In genomic region chr5:117898055-117898806, GRCm38 (mm10) we compare ENCODE assay signal across 13 mouse cellular contexts.
A peak's percentile ranks its signal among the peaks of the same experiment; 100 is the strongest.
DNase-seq lines count a peak whose midpoint lies in the region; ATAC-seq and TF ChIP-seq lines count a peak whose summit lies in the region.
"Had no signal": no experiment of that assay in that cellular context is flagged by ENCODE, and none has a peak within 500 bp of the region (broad histone marks: within the 10 kb centered on the region; RNA-seq: fewer than 3 reads in every experiment).

No protein-coding gene starts in this region.

- peak overlapping the region; percentile 9; the same call in 1 of the 2 replicates for H3K4me2 ChIP-seq in heart, postnatal 0 days (ENCODE audit: low read depth, low read length)
- no peak overlapping the region for H3K4me2 ChIP-seq in hindbrain, embryonic 12.5 days (replicated peaks)
- no peak overlapping the region for H3K4me2 ChIP-seq in myocyte (ENCODE audit: low read depth)
- H3K4me2 ChIP-seq in forebrain, embryonic 13.5 days: no peak overlapping the region
- H3K4me2 ChIP-seq: hindbrain, embryonic 15.5 days; lung, embryonic 15.5 days had no signal

- no peak for DNase-seq in heart, postnatal 0 days (ENCODE audit: low spot score)
- DNase-seq in heart, adult 9 months (ENCODE audit: low spot score in 2 of 2): no peak
- peak; percentile 87 for DNase-seq in R1 (ENCODE audit: low read depth, low spot score)
- DNase-seq in left cerebral cortex, postnatal 10 days (ENCODE audit: extremely low spot score in 1 of 2, low spot score in 2 of 2): no peak
- no peak for DNase-seq in frontal cortex, adult 2 months (ENCODE audit: extremely low spot score in 1 of 2, low spot score in 1 of 2)
- DNase-seq: adrenal gland, postnatal 10 days; cerebellum, adult 2 months had no signal

- no peaks in the 10 kb centered on the region for H3K9me3 ChIP-seq in heart, postnatal 0 days (replicated peaks; ENCODE audit: control insufficient read depth, low read length)
- H3K9me3 ChIP-seq in hindbrain, embryonic 12.5 days (replicated peaks): no peaks in the 10 kb centered on the region
- no peaks in the 10 kb centered on the region for H3K9me3 ChIP-seq in forebrain, embryonic 13.5 days (replicated peaks)
- H3K9me3 ChIP-seq: hindbrain, embryonic 15.5 days; lung, embryonic 15.5 days had no signal

- intact Hi-C loops in left cerebral cortex, postnatal 10 days (cut with DNase I): no loop called here

- ATAC-seq in heart, postnatal 0 days (ENCODE audit: insufficient read depth, low read depth): peak; percentile 47
- ATAC-seq in hindbrain, embryonic 12.5 days (ENCODE audit: low FRiP score): peak; percentile 67; the same call in 1 of the 2 replicates
- no peak for ATAC-seq in forebrain, embryonic 13.5 days

- TF ChIP-seq POLR2A in myocyte (IDR thresholded peaks at IDR 0.05; ENCODE audit: insufficient read length, low read depth): no peak

- H3K36me3 ChIP-seq in heart, postnatal 0 days (replicated peaks; ENCODE audit: control insufficient read depth, insufficient read depth, low read length): no peaks in the 10 kb centered on the region
- H3K36me3 ChIP-seq in hindbrain, embryonic 12.5 days: no peaks in the 10 kb centered on the region
- H3K36me3 ChIP-seq in myocyte (ENCODE audit: control insufficient read depth, insufficient read depth): no peaks in the 10 kb centered on the region
- H3K36me3 ChIP-seq in forebrain, embryonic 13.5 days (ENCODE audit: poor library complexity, severe bottlenecking): no peaks in the 10 kb centered on the region
- H3K36me3 ChIP-seq: G1E; hindbrain, embryonic 15.5 days; lung, embryonic 15.5 days had no signal

- no peak overlapping the region for H3K9ac ChIP-seq in heart, postnatal 0 days (replicated peaks; ENCODE audit: low read depth, low read length)
- 0 out of 2 replicates have a peak overlapping the region, but pooled peaks have one; percentile 1 for H3K9ac ChIP-seq in hindbrain, embryonic 12.5 days
- no peak overlapping the region for H3K9ac ChIP-seq in forebrain, embryonic 13.5 days
- H3K9ac ChIP-seq: hindbrain, embryonic 15.5 days; lung, embryonic 15.5 days had no signal

- no peak overlapping the region for H3K27ac ChIP-seq in heart, postnatal 0 days (ENCODE audit: low read depth)
- 0 out of 2 replicates have a peak overlapping the region, but pooled peaks have one; percentile 23 for H3K27ac ChIP-seq in hindbrain, embryonic 12.5 days
- no peak overlapping the region for H3K27ac ChIP-seq in forebrain, embryonic 13.5 days
- H3K27ac ChIP-seq: hindbrain, embryonic 15.5 days; lung, embryonic 15.5 days had no signal

- WGBS in heart, postnatal 0 days: 14% methylated on average over 9 of the region's 9 CpGs
- WGBS in hindbrain, embryonic 12.5 days: 13% methylated on average over 9 of the region's 9 CpGs
- 18% methylated on average over 9 of the region's 9 CpGs for WGBS in forebrain, embryonic 13.5 days

- H3K4me3 ChIP-seq in heart, postnatal 0 days (ENCODE audit: low read depth, low read length): no peak overlapping the region
- no peak overlapping the region for H3K4me3 ChIP-seq in hindbrain, embryonic 12.5 days
- H3K4me3 ChIP-seq in myocyte: no peak overlapping the region
- H3K4me3 ChIP-seq in forebrain, embryonic 13.5 days: no peak overlapping the region
- H3K4me3 ChIP-seq: hindbrain, embryonic 15.5 days; lung, embryonic 15.5 days had no signal

- H3ac ChIP-seq in myocyte (ENCODE audit: control insufficient read depth, insufficient read length): no peak overlapping the region

- no peaks in the 10 kb centered on the region for H3K4me1 ChIP-seq in heart, postnatal 0 days (ENCODE audit: control insufficient read depth, insufficient read depth)
- H3K4me1 ChIP-seq in hindbrain, embryonic 12.5 days: peaks cover 33% of the 10 kb centered on the region
- H3K4me1 ChIP-seq in forebrain, embryonic 13.5 days: peaks cover 24% of the 10 kb centered on the region

- H3K27me3 ChIP-seq in heart, postnatal 0 days (ENCODE audit: control insufficient read depth, insufficient read depth, low read length): no peaks in the 10 kb centered on the region
- 0 out of 2 replicates have a peak, but pooled peaks cover 2% of the 10 kb centered on the region for H3K27me3 ChIP-seq in hindbrain, embryonic 12.5 days
- H3K27me3 ChIP-seq in myocyte (ENCODE audit: control insufficient read depth, insufficient read depth, insufficient read length): no peaks in the 10 kb centered on the region
- no peaks in the 10 kb centered on the region for H3K27me3 ChIP-seq in forebrain, embryonic 13.5 days
- H3K27me3 ChIP-seq: hindbrain, embryonic 15.5 days; lung, embryonic 15.5 days had no signal

- TF ChIP-seq CTCF in heart, postnatal 0 days (IDR thresholded peaks at IDR 0.05; ENCODE audit: low read depth): no peak

- no peaks in the 10 kb centered on the region for H3K79me2 ChIP-seq in myocyte (ENCODE audit: control insufficient read depth, insufficient read depth)

- TF ChIP-seq EP300 in heart, postnatal 0 days (IDR thresholded peaks at IDR 0.05; ENCODE audit: low read depth): no peak

TF ChIP-seq in myocyte, 11 proteins besides CTCF, POLR2A, EP300 and RAD21:
- TF ChIP-seq POLR2AphosphoS2 (IDR thresholded peaks at IDR 0.05; ENCODE audit: insufficient read length, low read depth) (no peak), MYOD1 (IDR thresholded peaks at IDR 0.05; ENCODE audit: control insufficient read depth in 1 of 3, insufficient read length in 2 of 3, low read depth in 2 of 3) (peak in 2 of 3 experiments; percentile 79 to 88), CEBPB (IDR thresholded peaks at IDR 0.05; ENCODE audit: insufficient read depth, poor library complexity, severe bottlenecking) (no peak), MAX (IDR thresholded peaks at IDR 0.05; ENCODE audit: low read depth) (no peak), TCF3 (IDR thresholded peaks at IDR 0.05; ENCODE audit: insufficient read length, low read depth) (peak; percentile 90), SRF (IDR thresholded peaks at IDR 0.05; ENCODE audit: control insufficient read depth, insufficient read length, low read depth) (no peak), TCF12 (IDR thresholded peaks at IDR 0.05; ENCODE audit: insufficient read depth, poor library complexity, severe bottlenecking) (peak; percentile 44), REST (IDR thresholded peaks at IDR 0.05; ENCODE audit: insufficient read depth, insufficient read length) (no peak), E2F4 (IDR thresholded peaks at IDR 0.05; ENCODE audit: insufficient read depth) (no peak), MYOG (IDR thresholded peaks at IDR 0.05; ENCODE audit: control insufficient read depth in 1 of 3, insufficient read depth in 1 of 3, insufficient read length in 2 of 3, low read depth in 2 of 3) (peak; percentile 42 to 86 (median 53)), USF1 (IDR thresholded peaks at IDR 0.05; ENCODE audit: low read depth) (no peak)
